Mouse (Mus musculus) left cerebral cortex, adult 11 months (tissue): Measurements from ENCODE around the gene 2410137M14Rik.
"Not testable (repeated sequence)": the region's sequence is repeated elsewhere in the genome, so short reads cannot be mapped to it uniquely, and the experiment has no call there.

Source experiments
- DNase-seq: peaks from one replicate; pipeline ENCODE4 v3.0.0; 2022; ENCODE audit warnings: low spot score

The 2410137M14Rik gene

GRCm38 (mm10) chr17:36981221-36981813 is at the start of gene 2410137M14Rik:
2410137M14Rik (minus strand) TSS chr17:36981237.
- no peak for DNase-seq

- DNase-seq = no peak
Observed at GRCm38 (mm10) chr17:37029162-37029561, 48.1 kb upstream of the 2410137M14Rik start.

DNA sequence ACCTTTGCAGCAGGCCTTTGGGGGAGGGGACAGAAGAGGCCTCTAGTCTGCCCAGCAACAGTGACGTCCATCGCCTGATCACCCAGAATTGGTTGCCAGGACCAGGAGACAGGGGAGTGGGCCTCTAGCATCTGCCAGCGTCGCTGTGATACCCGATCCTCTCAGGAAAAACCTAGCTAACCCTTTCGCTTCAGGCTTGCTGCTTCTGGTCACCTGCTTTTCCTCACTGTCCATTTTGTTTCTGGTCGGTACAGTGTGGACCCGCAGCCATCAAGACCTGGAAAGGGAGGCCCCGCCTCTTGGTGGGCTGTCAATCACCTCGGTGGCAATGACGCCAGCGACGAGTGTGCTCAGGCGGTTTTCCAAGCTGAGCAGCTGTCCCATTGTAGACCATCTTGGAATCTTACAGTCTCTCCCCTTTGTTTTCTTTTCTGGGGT is 47.7 kb upstream of the 2410137M14Rik start:
- DNase-seq = peak; percentile 96

GRCm38 (mm10) chr17:37028212-37028611 is 47.2 kb upstream of the 2410137M14Rik start:
- DNase-seq = no peak

GRCm38 (mm10) chr17:37027486-37027885 is 46.4 kb upstream of the 2410137M14Rik start:
- DNase-seq = no peak

DNA sequence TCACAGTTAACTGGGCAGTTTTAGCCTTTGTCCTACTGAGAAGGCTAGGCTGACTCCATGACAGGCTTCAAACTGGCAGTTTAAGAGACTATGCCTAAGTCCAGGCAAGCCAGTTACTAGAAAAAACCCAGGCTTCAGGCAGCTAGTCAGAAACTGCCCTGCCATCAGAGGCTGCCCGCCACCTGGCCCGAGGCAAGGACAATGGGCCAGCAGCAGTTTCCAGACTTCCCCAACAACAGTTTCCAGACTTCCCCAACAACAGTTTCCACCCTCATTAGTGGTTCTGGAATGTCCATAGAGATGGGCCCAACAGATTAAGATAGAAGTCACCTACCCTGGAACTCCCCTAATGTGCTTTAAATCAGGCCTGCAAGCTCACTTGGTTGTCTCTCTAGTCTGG is 45.4 kb upstream of the 2410137M14Rik start:
- DNase-seq = no peak

- DNase-seq = peak; percentile 70
Observed at GRCm38 (mm10) chr17:37022628-37023576, 41.9 kb upstream of the 2410137M14Rik start, which contains the start of gene Mog. Mog (minus strand) TSS chr17:37023398.

DNA sequence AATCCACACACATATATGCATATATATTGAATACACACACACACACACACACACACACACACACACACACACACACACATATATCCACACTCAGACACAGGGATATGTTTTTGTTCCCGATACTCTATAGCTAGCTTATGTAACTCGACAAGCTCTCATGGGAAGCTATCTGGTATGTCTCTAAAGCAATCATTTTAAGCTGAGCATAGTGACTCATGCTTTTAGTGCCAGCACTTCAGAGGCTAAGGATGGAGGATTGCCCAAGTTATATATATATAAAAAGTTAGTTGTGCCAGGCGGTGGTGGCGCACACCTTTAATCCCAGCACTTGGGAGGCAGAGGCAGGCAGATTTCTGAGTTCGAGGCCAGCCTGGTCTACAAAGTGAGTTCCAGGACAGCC is 38.2 kb upstream of the 2410137M14Rik start:
- not testable (repeated sequence) for DNase-seq

GRCm38 (mm10) chr17:37018328-37018727 is 37.3 kb upstream of the 2410137M14Rik start:
- no peak for DNase-seq

DNA sequence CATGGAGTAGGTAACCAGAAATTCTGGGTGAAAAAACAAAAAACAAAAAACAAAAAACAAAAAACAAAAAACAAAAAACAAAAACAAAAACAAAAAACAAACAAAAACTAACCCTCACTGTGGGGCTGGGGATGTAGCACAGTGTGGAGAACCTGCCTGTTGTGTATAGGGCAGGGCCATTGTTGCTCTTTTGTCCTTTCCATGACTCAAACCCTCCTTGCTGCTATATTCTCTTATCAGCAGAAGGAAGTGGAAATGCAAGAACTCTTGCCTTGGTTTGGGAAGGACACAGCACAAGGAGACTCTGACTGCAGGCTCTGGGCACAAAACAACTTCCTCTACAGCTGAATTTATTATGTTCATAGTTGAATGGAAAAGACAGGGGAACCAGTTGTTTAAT is 35.3 kb upstream of the 2410137M14Rik start:
- DNase-seq = no peak

DNA sequence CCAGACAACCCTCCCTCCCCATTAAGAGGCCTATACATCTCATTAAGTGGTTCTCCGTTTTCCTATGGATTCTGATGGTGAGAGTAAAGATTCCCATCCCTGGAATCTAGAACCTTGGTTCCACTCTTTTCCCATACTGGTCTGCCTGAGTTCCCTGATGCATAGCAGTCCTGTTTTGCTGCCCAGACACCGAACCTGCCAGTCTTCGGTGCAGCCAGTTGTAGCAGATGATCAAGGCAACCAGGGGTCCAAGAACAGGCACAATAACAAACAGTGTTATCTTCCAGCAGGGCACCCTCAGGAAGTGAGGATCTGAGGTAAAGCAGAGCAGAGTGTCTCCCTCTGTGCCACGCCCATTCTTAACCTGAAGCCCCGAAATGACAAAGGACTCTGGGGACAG is 31.1 kb upstream of the 2410137M14Rik start:
- no peak for DNase-seq

- DNase-seq = no peak
Observed at GRCm38 (mm10) chr17:37011719-37012118, 30.7 kb upstream of the 2410137M14Rik start.

DNA sequence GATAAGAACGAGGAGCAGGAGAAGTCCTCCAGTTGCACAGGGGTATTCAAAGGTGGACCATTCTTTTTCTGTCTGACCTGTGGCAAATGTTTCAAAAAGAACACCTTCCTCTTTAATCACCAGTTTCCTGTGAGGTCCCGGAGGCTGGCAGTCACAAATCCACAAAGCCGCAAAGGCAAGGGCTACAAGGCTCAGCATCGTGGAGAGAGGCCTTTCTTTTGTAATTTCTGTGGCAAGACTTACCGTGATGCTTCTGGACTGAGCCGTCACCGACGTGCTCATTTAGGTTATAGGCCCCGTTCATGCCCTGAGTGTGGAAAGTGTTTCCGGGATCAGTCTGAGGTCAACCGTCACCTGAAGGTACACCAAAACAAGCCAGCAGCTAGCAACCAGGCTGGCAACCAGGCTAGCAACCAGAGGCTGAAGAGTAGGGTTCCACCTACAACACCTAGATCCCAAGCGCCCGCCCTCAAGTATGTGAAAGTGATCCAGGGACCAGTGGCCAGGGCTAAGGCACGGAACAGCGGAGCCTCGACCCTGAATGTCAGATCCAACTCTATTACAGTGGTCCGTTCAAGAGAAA is 28.5 kb upstream of the 2410137M14Rik start:
- DNase-seq = no peak

- no peak for DNase-seq
Observed at GRCm38 (mm10) chr17:37008161-37008560, 27.1 kb upstream of the 2410137M14Rik start.

GRCm38 (mm10) chr17:37003366-37003765 is 22.3 kb upstream of the 2410137M14Rik start:
- DNase-seq = no peak

DNA sequence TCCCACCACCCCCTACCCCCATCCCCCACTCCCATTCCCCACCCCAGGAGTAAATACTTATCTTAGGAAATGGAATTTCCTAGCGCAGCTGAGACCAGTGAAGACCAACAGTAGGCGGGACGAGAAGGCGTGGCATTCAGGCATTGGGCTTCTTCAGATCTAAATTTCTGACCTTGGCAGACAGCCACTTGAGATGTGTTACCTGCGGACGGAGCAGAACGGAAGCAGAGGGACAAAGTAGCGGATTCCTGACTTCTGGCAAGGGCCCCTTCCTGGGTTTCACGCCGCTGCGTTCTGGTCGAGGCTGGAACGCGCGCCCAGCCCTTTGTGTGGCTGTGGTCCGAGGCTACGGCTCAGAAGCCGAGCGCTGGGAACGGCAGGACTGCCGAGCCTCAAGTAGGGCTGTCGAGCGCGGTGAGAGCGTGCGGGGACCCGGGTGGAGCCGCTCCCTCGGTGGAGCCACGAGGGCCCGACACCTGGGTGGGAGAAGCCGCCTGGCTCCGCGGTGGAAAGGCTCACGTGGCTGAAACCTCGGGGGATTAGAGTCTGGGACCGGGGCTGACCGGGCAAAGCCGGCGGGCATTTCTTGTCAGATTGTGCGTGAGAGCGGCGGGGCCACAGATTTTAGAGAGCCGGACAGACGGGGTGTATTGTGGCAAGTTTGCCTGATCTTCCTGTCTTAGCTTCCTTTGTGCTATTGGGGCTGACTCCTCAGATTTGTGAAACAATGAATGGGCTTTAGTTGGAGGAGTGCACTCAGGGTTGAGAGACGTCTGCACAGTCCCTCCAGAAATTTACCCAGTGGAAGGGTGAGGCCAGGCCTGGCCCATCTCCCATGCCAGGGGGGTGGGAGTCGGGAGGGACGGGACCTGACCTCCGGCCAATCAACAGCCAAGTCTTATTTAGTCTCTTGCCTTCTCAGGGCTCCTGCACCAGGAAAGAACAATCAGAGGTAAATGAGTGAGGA is 21.6 kb upstream of the 2410137M14Rik start:
- DNase-seq = no peak

GRCm38 (mm10) chr17:37000863-37001262 is 19.8 kb upstream of the 2410137M14Rik start, which contains the start of gene Zfp57:
Zfp57 (plus strand) TSS chr17:37001163.
- DNase-seq = no peak

GRCm38 (mm10) chr17:36998477-36998876 is 17.4 kb upstream of the 2410137M14Rik start:
- no peak for DNase-seq

DNA sequence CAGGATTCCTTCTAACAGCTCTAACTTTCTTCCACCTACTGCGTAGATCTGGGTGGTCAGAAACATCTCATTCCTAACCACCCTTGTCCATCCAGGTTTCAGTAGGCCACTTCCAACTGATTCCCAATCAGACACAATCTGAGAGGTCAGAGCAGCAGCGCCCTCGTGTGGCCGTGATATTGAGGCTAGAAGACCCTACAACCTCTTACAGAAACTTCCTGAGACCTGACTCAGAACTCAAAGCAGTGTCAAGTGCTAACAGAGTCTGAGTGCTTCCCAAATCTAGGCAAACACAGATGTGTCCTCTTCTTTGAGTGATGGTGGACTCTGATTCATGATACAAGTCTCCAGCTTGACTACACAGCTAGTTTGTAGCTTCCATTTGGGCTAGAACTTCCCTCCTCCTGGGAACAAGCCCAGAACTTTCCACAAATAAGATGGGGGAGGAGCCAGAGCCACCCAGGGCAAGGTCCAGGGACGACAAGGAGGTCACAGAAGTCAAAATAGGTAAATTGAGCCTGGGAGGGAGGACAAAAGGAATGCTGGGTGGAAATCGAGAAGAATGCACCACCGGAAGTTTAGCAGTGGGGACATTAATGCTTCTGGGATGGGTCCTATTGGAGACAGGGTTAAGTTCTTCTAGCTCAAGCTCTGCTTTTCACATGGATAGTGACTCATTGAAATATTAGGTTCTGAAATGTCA is 16.1 kb upstream of the 2410137M14Rik start:
- peak; percentile 58 for DNase-seq

- DNase-seq = no peak
Observed at GRCm38 (mm10) chr17:36995448-36995847, 14.4 kb upstream of the 2410137M14Rik start.

DNA sequence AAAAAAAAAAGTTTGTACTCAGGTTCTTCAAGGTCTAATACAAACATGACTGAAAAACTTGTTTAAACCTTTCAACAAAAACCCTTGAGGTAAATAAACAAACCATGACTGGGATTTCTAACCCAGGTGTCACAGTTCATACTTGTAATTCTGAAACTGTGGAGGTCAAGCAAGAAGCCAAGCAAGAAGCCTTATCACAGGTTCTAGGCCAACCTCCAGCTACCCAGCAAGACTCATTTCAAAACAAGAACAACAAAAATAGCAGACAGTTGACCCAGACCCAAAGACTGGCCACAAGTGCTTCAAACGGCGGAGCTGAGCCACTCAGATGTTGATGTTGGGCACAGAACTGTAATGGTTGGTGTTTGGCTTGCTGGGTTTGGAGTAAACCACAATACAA is 13.5 kb upstream of the 2410137M14Rik start:
- DNase-seq = no peak
